ENCODE assay signal across 19 mouse cellular contexts in the genomic region with DNA sequence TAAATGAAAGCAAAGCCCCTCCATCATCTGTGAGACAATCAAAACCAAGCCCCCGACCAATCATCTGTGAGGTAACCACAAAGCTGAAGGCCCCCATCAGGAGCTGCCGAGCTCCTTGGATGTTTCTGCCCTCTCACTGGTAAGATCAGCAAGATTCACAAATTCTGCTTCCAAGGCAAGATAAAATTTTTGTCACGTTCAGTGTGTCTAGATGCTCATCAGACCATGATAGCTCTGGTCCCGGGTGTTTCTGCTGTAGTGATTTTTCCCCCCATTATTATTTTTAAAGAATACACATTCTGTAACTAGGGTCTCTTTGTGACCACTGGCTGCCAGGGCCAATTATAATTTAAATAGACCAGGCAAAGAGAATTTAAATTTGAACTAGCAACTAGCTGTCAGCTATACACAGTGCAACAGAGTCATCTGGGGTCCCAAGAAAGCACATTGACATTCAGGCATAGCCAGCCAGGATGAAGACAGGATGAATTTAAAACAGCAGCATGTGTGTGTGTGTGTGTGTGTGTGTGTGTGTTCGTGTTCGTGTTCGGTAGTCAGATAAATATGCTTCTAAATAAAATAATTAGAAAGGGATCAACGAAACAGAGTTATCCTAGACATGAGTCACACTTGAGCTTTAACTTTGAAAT.
DNase-seq lines count a peak whose midpoint lies in the region; ATAC-seq lines count a peak whose summit lies in the region.
"Had no signal": no experiment of that assay in that cellular context is flagged by ENCODE, and none has a peak within 500 bp of the region (broad histone marks: within the 10 kb centered on the region; RNA-seq: fewer than 3 reads in every experiment).

No protein-coding gene starts in this region.

- H3K36me3 ChIP-seq in hindbrain, embryonic 10.5 days = no peaks in the 10 kb centered on the region
- no peaks in the 10 kb centered on the region for H3K36me3 ChIP-seq in midbrain, embryonic 11.5 days (ENCODE audit: control insufficient read depth, insufficient read depth, low read length)
- H3K36me3 ChIP-seq: G1E; heart, embryonic 12.5 days had no signal

- H3K9ac ChIP-seq in midbrain, embryonic 11.5 days (ENCODE audit: low read length) = no peak overlapping the region
- H3K9ac ChIP-seq: heart, embryonic 12.5 days had no signal

- peak overlapping the region; percentile 4; the same call in 1 of the 2 replicates for H3K4me2 ChIP-seq in midbrain, embryonic 11.5 days
- H3K4me2 ChIP-seq: heart, embryonic 12.5 days had no signal

- WGBS in hindbrain, embryonic 10.5 days = 40% methylated on average over 8 of the region's 8 CpGs
- 36% methylated on average over 8 of the region's 8 CpGs for WGBS in midbrain, embryonic 11.5 days

- no peaks in the 10 kb centered on the region for H3K27me3 ChIP-seq in hindbrain, embryonic 10.5 days (ENCODE audit: insufficient read depth, poor library complexity, severe bottlenecking)
- H3K27me3 ChIP-seq in midbrain, embryonic 11.5 days (ENCODE audit: control insufficient read depth, insufficient read depth, low read length) = no peaks in the 10 kb centered on the region
- H3K27me3 ChIP-seq: heart, embryonic 12.5 days had no signal

- no peak overlapping the region for H3K4me3 ChIP-seq in hindbrain, embryonic 10.5 days
- H3K4me3 ChIP-seq in midbrain, embryonic 11.5 days (ENCODE audit: low read depth, low read length) = no peak overlapping the region
- H3K4me3 ChIP-seq: heart, embryonic 12.5 days had no signal

- H3K9me3 ChIP-seq in hindbrain, embryonic 10.5 days = no peaks in the 10 kb centered on the region
- H3K9me3 ChIP-seq in midbrain, embryonic 11.5 days (ENCODE audit: control insufficient read depth, low read length) = no peaks in the 10 kb centered on the region
- H3K9me3 ChIP-seq: G1E; heart, embryonic 12.5 days had no signal

- peaks cover 36% of the 10 kb centered on the region for H3K4me1 ChIP-seq in hindbrain, embryonic 10.5 days (replicated peaks)
- H3K4me1 ChIP-seq in midbrain, embryonic 11.5 days (ENCODE audit: control insufficient read depth, insufficient read depth, low read length) = peaks cover 9% of the 10 kb centered on the region

- ATAC-seq in midbrain, embryonic 11.5 days (ENCODE audit: low FRiP score) = peak; percentile 89
- ATAC-seq: intestine, postnatal 0 days had no signal

- H3K27ac ChIP-seq in hindbrain, embryonic 10.5 days = peak overlapping the region; percentile 86
- peak overlapping the region; percentile 69 for H3K27ac ChIP-seq in midbrain, embryonic 11.5 days (ENCODE audit: low read depth, low read length)

- peak; percentile 6 for DNase-seq in retina, embryonic 14.5 days (ENCODE audit: low spot score)
- no peak for DNase-seq in retina, postnatal 1 day
- peak; percentile 42 for DNase-seq in hindbrain, embryonic 10.5 days (ENCODE audit: low spot score)
- DNase-seq in midbrain, embryonic 11.5 days (ENCODE audit: low spot score, missing footprints) = peak; percentile 90
- DNase-seq in cerebellum, adult 11 months = no peak
- no peak for DNase-seq in spleen, postnatal 14 days (ENCODE audit: low spot score in 2 of 2)
- no peak for DNase-seq in c-Kit-positive CD71-positive TER-119-positive erythroid progenitor cells, embryonic 14.5 days (ENCODE audit: low spot score)
- DNase-seq: B cell, adult 2 months; cerebellum, adult 8-10 months; gastrocnemius, postnatal 14 days; heart, postnatal 36 days; kidney, postnatal 14 days; liver; lung, adult 18-20 months; lung, postnatal 36 days; right cerebral cortex, postnatal 25 days had no signal

Comparison
In these comparisons a context has a peak if more than half of its experiments do, and no peak if none do; other contexts are left out.
1. DNase-seq: peak in retina, embryonic 14.5 days (single experiment), hindbrain, embryonic 10.5 days (single experiment) and midbrain, embryonic 11.5 days (single experiment); none in retina, postnatal 1 day (single experiment), cerebellum, adult 11 months (single experiment), spleen, postnatal 14 days (0 of 2) and c-Kit-positive CD71-positive TER-119-positive erythroid progenitor cells, embryonic 14.5 days (single experiment).